Mouse (Mus musculus) lung, adult 10 weeks (tissue): ENCODE data around the gene 5730507C01Rik. TPM values are rescaled to one million over a fixed set of nuclear protein-coding genes. Genes with fewer than 3 reads are reported as not detected.

Source experiments
- polyA plus RNA-seq: library from polyadenylated mRNA; stranded (reverse); fragments of 350-450 nt; fragmentation: Illumina TruSeq; extraction: RNeasy Lipid Tissue Mini Kit (QIAGEN cat#74804); gene quantifications from one replicate; pipeline ENCODE4 v1.2.3, GENCODE M21; 2014; ENCODE audit warnings: low read depth, low replicate concordance; ENCODE audit not compliant: insufficient read depth

The 5730507C01Rik gene
- 0.40 TPM for polyA plus RNA-seq

DNA sequence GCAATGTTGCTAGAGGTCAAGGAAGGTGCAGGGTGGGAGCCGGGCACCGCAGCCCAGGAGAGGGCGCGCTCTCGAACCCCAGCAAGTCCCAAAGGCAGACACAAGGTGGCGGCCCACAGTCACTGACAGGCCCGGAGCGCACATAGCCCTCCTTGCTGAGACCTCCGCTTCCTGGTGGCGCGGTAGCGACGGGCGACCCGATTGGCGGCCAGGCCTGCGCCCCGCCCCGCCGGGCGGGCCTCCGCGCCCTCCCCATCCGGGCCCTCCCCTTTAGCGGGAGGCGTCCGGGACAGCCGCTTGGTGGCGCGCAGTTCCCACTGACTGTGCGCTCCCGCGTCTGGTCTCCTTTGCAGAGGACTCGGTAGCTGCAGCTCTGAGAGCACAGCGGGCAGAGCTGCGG lies at the start of gene 5730507C01Rik:
Gene 5730507C01Rik, plus strand, starts transcription at position 340 of the 400 bp plus-strand sequence.

